Mouse (Mus musculus) erythroblast, embryonic 14.5 days (primary cell): ENCODE data around the gene Slc3a2.

Source experiments
- GATA1 ChIP-seq: IDR thresholded peaks from 2 replicates; pipeline ENCODE4 v1.6.1; 2012; ENCODE audit warnings: low read length, inconsistent platforms, mixed read lengths
- TAL1 ChIP-seq: IDR thresholded peaks from 3 replicates; pipeline ENCODE4 v1.6.1; 2012; ENCODE audit warnings: low read length, inconsistent platforms, mixed read lengths

GRCm38 (mm10) chr19:8706132-8706667, 17.0 kb downstream of the Slc3a2 start:
- TF ChIP-seq GATA1 (no peak), TAL1 (no peak)
